Comparison of ENCODE assay signal across 28 mouse cellular contexts in genomic region chr14:7981226-7981625, GRCm38 (mm10). TPM values are rescaled to one million over a fixed set of nuclear protein-coding genes. Genes with fewer than 3 reads are reported as not detected.
"Had no signal": no experiment of that assay in that cellular context is flagged by ENCODE, and none has a peak within 500 bp of the region (broad histone marks: within the 10 kb centered on the region; RNA-seq: fewer than 3 reads in every experiment).

No protein-coding gene starts in this region.

- H3K4me2 ChIP-seq: limb, embryonic 12.5 days; limb, embryonic 15.5 days; liver, embryonic 11.5 days; lung, embryonic 15.5 days; stomach, embryonic 15.5 days had no signal

- H3K36me3 ChIP-seq: limb, embryonic 12.5 days; limb, embryonic 15.5 days; lung, embryonic 15.5 days; midbrain, embryonic 10.5 days; stomach, embryonic 15.5 days had no signal

- H3K9me3 ChIP-seq: limb, embryonic 12.5 days; limb, embryonic 15.5 days; lung, embryonic 15.5 days; midbrain, embryonic 10.5 days; stomach, embryonic 15.5 days had no signal

- H3K27ac ChIP-seq: limb, embryonic 12.5 days; limb, embryonic 15.5 days; liver, embryonic 14.5 days; lung, embryonic 15.5 days; midbrain, embryonic 10.5 days; stomach, embryonic 15.5 days had no signal

- H3K4me3 ChIP-seq: limb, embryonic 12.5 days; limb, embryonic 15.5 days; lung, embryonic 15.5 days; midbrain, embryonic 10.5 days; stomach, embryonic 15.5 days had no signal

- H3K27me3 ChIP-seq: limb, embryonic 12.5 days; limb, embryonic 15.5 days; lung, embryonic 15.5 days; stomach, embryonic 15.5 days had no signal

- H3K9ac ChIP-seq: limb, embryonic 12.5 days; limb, embryonic 15.5 days; liver, embryonic 14.5 days; lung, embryonic 15.5 days; stomach, embryonic 15.5 days had no signal

- H3K4me1 ChIP-seq: limb, embryonic 12.5 days; limb, embryonic 15.5 days; lung, embryonic 15.5 days; midbrain, embryonic 10.5 days; stomach, embryonic 15.5 days had no signal

- DNase-seq: kidney, adult 18-20 months; kidney, adult 9 months; kidney, postnatal 14 days; kidney, postnatal 4 days; left cerebral cortex, postnatal 4 days; lung, adult 18-20 months; lung, postnatal 10 days; lung, postnatal 36 days; midbrain, embryonic 14.5 days; right cerebral cortex, adult 18-20 months; right cerebral cortex, postnatal 14 days; right cerebral cortex, postnatal 4 days; thymus, postnatal 25 days had no signal

RNA-seq across cellular contexts. Expression of gene Dnase1l3, which starts 13.1 kb away (rescaled TPM):
- total RNA-seq: layer of hippocampus, postnatal 14 days; left cerebral cortex, postnatal 14 days; midbrain, postnatal 0 days had no signal
- polyA plus RNA-seq: limb, embryonic 12.5 days; midbrain, embryonic 10.5 days; neural tube, embryonic 11.5 days had no signal

RNA-seq across cellular contexts. Expression of gene Gm45521, which starts 24.1 kb away (rescaled TPM):
- total RNA-seq: layer of hippocampus, adult 18-20 months; layer of hippocampus, postnatal 14 days; left cerebral cortex, postnatal 14 days; left cerebral cortex, postnatal 4 days; midbrain, postnatal 0 days had no signal
- polyA plus RNA-seq: kidney, embryonic 16.5 days; limb, embryonic 12.5 days; limb, embryonic 15.5 days; liver, embryonic 11.5 days; liver, embryonic 14.5 days; lung, embryonic 15.5 days; midbrain, embryonic 14.5 days; neural tube, embryonic 11.5 days; neural tube, embryonic 14.5 days; stomach, embryonic 15.5 days; thymus, postnatal 0 days had no signal
